Mouse (Mus musculus): ENCODE measurements around the gene Inafm1. TPM values are rescaled to one million over a fixed set of nuclear protein-coding genes. Genes with fewer than 3 reads are reported as not detected.
"Not testable (repeated sequence)": the region's sequence is repeated elsewhere in the genome, so short reads cannot be mapped to it uniquely, and the experiment has no call there.

Gene Inafm1
- total RNA-seq (2015; ENCODE audit: low replicate concordance) (not detected in 2 replicates), total RNA-seq (2017; ENCODE audit: low replicate concordance) (2.0 and 4.3 TPM in 2 replicates)

GRCm38 (mm10) chr7:16273081-16273765 is at the start of gene Inafm1:
TSS of gene Inafm1 (minus strand) at chr7:16273617.
- peak; percentile 59 for ATAC-seq (replicated peaks; ENCODE audit: low FRiP score, poor library complexity, severe bottlenecking)

- ATAC-seq (replicated peaks; ENCODE audit: low FRiP score, poor library complexity, severe bottlenecking): no peak
Measured at GRCm38 (mm10) chr7:16320479-16320878, 47.1 kb upstream of the Inafm1 start.

- no peak for ATAC-seq (replicated peaks; ENCODE audit: low FRiP score, poor library complexity, severe bottlenecking)
Measured at GRCm38 (mm10) chr7:16319216-16319615, 45.8 kb upstream of the Inafm1 start.

GRCm38 (mm10) chr7:16317094-16317493 is 43.7 kb upstream of the Inafm1 start:
- ATAC-seq (replicated peaks; ENCODE audit: low FRiP score, poor library complexity, severe bottlenecking): no peak

- ATAC-seq (replicated peaks; ENCODE audit: low FRiP score, poor library complexity, severe bottlenecking): no peak
Measured at GRCm38 (mm10) chr7:16315222-16315759, 41.9 kb upstream of the Inafm1 start.

- no peak for ATAC-seq (replicated peaks; ENCODE audit: low FRiP score, poor library complexity, severe bottlenecking)
Measured at GRCm38 (mm10) chr7:16314221-16314775, 40.9 kb upstream of the Inafm1 start.

GRCm38 (mm10) chr7:16313481-16314220 is 40.2 kb upstream of the Inafm1 start:
- ATAC-seq (replicated peaks; ENCODE audit: low FRiP score, poor library complexity, severe bottlenecking): peak; percentile 52

GRCm38 (mm10) chr7:16312672-16313311 is 39.4 kb upstream of the Inafm1 start:
- 0 out of 2 replicates have a peak, but pooled peaks have one; percentile 13 for ATAC-seq (replicated peaks; ENCODE audit: low FRiP score, poor library complexity, severe bottlenecking)

- ATAC-seq (replicated peaks; ENCODE audit: low FRiP score, poor library complexity, severe bottlenecking): no peak
Measured at GRCm38 (mm10) chr7:16312011-16312671, 38.7 kb upstream of the Inafm1 start.

- no peak for ATAC-seq (replicated peaks; ENCODE audit: low FRiP score, poor library complexity, severe bottlenecking)
Measured at GRCm38 (mm10) chr7:16311453-16312004, 38.1 kb upstream of the Inafm1 start.

GRCm38 (mm10) chr7:16310521-16311452 is 37.4 kb upstream of the Inafm1 start:
- ATAC-seq (replicated peaks; ENCODE audit: low FRiP score, poor library complexity, severe bottlenecking): peak; percentile 9; the same call in 1 of the 2 replicates

GRCm38 (mm10) chr7:16310020-16310520 is 36.7 kb upstream of the Inafm1 start:
- ATAC-seq (replicated peaks; ENCODE audit: low FRiP score, poor library complexity, severe bottlenecking): peak; percentile 61

- ATAC-seq (replicated peaks; ENCODE audit: low FRiP score, poor library complexity, severe bottlenecking): peak; percentile 56
Measured at GRCm38 (mm10) chr7:16309318-16310019, 36.1 kb upstream of the Inafm1 start.

GRCm38 (mm10) chr7:16308555-16309317 is 35.3 kb upstream of the Inafm1 start:
- ATAC-seq (replicated peaks; ENCODE audit: low FRiP score, poor library complexity, severe bottlenecking): no peak; the same call in 1 of the 2 replicates

- not testable (repeated sequence) for ATAC-seq (replicated peaks; ENCODE audit: low FRiP score, poor library complexity, severe bottlenecking)
Measured at GRCm38 (mm10) chr7:16308093-16308492, 34.7 kb upstream of the Inafm1 start, which contains the start of gene Bbc3. TSS of gene Bbc3 (plus strand) at chr7:16308393.

- not testable (repeated sequence) for ATAC-seq (replicated peaks; ENCODE audit: low FRiP score, poor library complexity, severe bottlenecking)
Measured at GRCm38 (mm10) chr7:16307141-16307540, 33.7 kb upstream of the Inafm1 start.
